Mouse (Mus musculus) stomach, adult 2 months (tissue): ENCODE measurements around the gene Atxn7. TPM values are rescaled to one million over a fixed set of nuclear protein-coding genes. Genes with fewer than 3 reads are reported as not detected.

Experiments used
- polyA plus RNA-seq: library from polyadenylated mRNA; depleted of rRNA; stranded (reverse); fragments of >200 nt; gene quantifications from 2 replicates; pipeline ENCODE4 v1.2.3, GENCODE M21; 2012; rRNA removed

Gene Atxn7
- polyA plus RNA-seq: 10.7 and 15.8 TPM in 2 replicates

GRCm38 (mm10) chr14:13961401-13962112 is at the start of gene Atxn7, which contains the start of gene Thoc7:
Atxn7 (plus strand) TSS chr14:13961440.
Thoc7 (minus strand) TSS chr14:13961852.

DNA sequence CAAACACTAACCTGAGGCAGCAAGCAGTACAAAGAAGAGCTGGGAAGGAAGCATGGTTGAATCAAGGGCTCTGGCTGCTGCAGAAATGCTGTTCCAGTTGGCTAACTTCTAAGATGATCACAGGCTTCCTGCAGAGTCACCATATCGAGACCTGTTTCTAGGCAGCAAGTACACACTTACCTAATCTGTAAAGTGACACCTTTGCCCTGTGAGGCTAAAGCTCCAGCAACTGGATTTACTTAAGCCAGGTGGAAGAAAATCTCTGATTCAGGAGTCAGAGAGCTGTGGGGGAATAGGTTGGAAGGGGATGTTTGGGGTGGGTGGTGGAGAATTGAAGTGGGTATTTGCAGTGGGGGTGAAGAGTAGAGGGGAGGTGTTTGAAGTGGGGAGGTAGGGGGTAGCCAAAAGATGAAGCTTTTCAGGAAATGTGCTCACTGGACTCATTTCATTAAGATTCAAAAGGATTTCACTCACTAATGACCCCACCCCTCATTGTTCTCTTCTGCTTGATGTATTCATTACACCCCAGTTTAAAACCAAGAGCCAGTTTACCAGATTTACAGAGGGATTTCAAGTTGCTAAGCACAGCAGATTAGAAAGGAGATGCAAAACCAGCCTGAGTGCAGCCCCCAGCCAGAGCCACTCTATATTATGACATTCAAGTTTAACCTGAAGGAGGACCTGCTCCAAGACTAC is 46.7 kb upstream of the Atxn7 start, which contains the start of gene Gm281:
TSS of gene Gm281 (minus strand) at position 92 of the 696 bp plus-strand sequence.

GRCm38 (mm10) chr14:14120230-14121096 is 159.2 kb downstream of the Atxn7 start, which contains the start of gene Psmd6:
Psmd6 (minus strand) TSS chr14:14120984.

Other genes starting within 250 kb of the Atxn7 start
- gene Gm281, start 47.0 kb upstream of the Atxn7 start, polyA plus RNA-seq: not detected in 2 replicates
- 4.0 and 5.1 TPM in 2 replicates for gene Thoc7, start 412 bp downstream of the Atxn7 start, polyA plus RNA-seq
- 6.5 and 9.8 TPM in 2 replicates for gene Psmd6, start 159.5 kb downstream of the Atxn7 start, polyA plus RNA-seq
- not detected in 2 replicates for gene Olfr720, start 225.4 kb downstream of the Atxn7 start, polyA plus RNA-seq